Mouse (Mus musculus) liver, adult 2 months (tissue): ENCODE data around the gene Anxa6. TPM values are rescaled to one million over a fixed set of nuclear protein-coding genes. Genes with fewer than 3 reads are reported as not detected.

Experiments used
- DNase-seq: peaks from one replicate; pipeline ENCODE4 v3.0.0-alpha.2; 2011; ENCODE audit warnings: low read depth, low spot score; ENCODE audit errors: extremely low read depth
- H3K27ac ChIP-seq: fragments of 200-500 bp; replicated peaks from 2 replicates; pipeline ENCODE4 v1.5.1; 2012; ENCODE audit warnings: low read depth, mild to moderate bottlenecking, control low read depth, inconsistent platforms, low read length; ENCODE audit not compliant: insufficient read depth
- H3K27me3 ChIP-seq: fragments of 200-500 bp; 2 replicates; pipeline ENCODE4 v1.6.1; 2012; ENCODE audit warnings: mild to moderate bottlenecking, moderate library complexity, low read length, inconsistent platforms; ENCODE audit not compliant: control insufficient read depth, insufficient read depth
- H3K36me3 ChIP-seq: fragments of 200-500 bp; 2 replicates; pipeline ENCODE4 v1.6.1; 2012; ENCODE audit warnings: low read length, inconsistent platforms; ENCODE audit not compliant: control insufficient read depth, insufficient read depth
- H3K4me1 ChIP-seq: fragments of 200-500 bp; 2 replicates; pipeline ENCODE4 v1.6.1; 2011; ENCODE audit warnings: low read length; ENCODE audit not compliant: control insufficient read depth, insufficient read depth
- H3K4me3 ChIP-seq: fragments of 200-500 bp; 2 replicates; pipeline ENCODE4 v1.5.1; 2011; ENCODE audit warnings: low read depth, mild to moderate bottlenecking, control low read depth, low read length, moderate library complexity; ENCODE audit not compliant: insufficient read depth
- H3K79me2 ChIP-seq: fragments of 200-500 bp; 2 replicates; pipeline ENCODE4 v1.6.1; 2012; ENCODE audit warnings: inconsistent platforms, mild to moderate bottlenecking, low read length, moderate library complexity; ENCODE audit not compliant: control insufficient read depth, insufficient read depth
- H3K9ac ChIP-seq: fragments of 200-500 bp; 2 replicates; pipeline ENCODE4 v1.6.1; 2012; ENCODE audit warnings: low read depth, mild to moderate bottlenecking, control low read depth, inconsistent platforms, low read length
- CTCF ChIP-seq: fragments of 200-500 bp; IDR thresholded peaks from 2 replicates; pipeline ENCODE4 v1.5.1; 2011; ENCODE audit warnings: low read depth, low read length, control low read depth
- POLR2A ChIP-seq: fragments of 200-500 bp; IDR thresholded peaks from 2 replicates; pipeline ENCODE4 v1.6.1; 2011; ENCODE audit warnings: low read length, control low read depth; ENCODE audit not compliant: insufficient read depth; ENCODE audit errors: extremely low read depth
- WGBS: fragments of 180-500 bp; shearing (Covaris S2); methylation state at CpG from one replicate; pipeline ENCODE4 v1.1.7; 2018; 5-methylcytosine and 5-hydroxymethylcytosine counted together
- polyA plus RNA-seq: library from polyadenylated mRNA; depleted of rRNA; stranded (reverse); fragments of >200 nt; gene quantifications from 2 replicates; pipeline ENCODE4 v1.2.3, GENCODE M21; 2012
- total RNA-seq: library from RNA; depleted of rRNA; stranded (reverse); fragments of >200 nt; gene quantifications from 2 replicates; pipeline ENCODE4 v1.2.3, GENCODE M21; 2014

Anxa6 gene
- total and polyA plus RNA-seq, 2 experiments: 91.3 to 111 TPM

DNA sequence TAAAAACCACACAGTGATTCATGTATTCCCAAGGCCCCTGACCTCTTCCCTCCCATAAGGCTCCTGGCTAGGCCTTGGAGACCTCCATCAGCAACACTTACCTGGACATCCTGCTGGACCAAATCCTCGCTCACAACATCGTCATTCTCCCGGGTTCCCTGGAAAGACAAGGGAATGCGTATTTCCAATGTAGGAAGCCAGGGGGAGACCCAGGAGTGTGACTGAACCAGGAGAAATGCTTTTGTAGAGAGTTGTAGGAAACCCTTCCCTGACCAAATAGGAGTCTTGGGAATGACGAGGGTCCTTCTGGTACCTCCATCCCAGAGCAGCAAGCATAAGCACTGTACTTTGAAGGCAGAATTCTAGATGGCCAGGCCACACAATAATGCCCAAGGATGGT lies 27.6 kb downstream of the Anxa6 start:
- no peaks in the 10 kb centered on the region for H3K27me3 ChIP-seq
- H3K79me2 ChIP-seq: no peaks in the 10 kb centered on the region
- H3K4me1 ChIP-seq: no peaks in the 10 kb centered on the region
- H3K27ac ChIP-seq: no peak overlapping the region
- no peak for TF ChIP-seq CTCF
- no peak for TF ChIP-seq POLR2A
- peaks cover 66% of the 10 kb centered on the region for H3K36me3 ChIP-seq
- no peak overlapping the region for H3K4me3 ChIP-seq
- no peak overlapping the region for H3K9ac ChIP-seq
- no peak for DNase-seq
- WGBS: 93% methylated on average over 5 of the region's 5 CpGs

DNA sequence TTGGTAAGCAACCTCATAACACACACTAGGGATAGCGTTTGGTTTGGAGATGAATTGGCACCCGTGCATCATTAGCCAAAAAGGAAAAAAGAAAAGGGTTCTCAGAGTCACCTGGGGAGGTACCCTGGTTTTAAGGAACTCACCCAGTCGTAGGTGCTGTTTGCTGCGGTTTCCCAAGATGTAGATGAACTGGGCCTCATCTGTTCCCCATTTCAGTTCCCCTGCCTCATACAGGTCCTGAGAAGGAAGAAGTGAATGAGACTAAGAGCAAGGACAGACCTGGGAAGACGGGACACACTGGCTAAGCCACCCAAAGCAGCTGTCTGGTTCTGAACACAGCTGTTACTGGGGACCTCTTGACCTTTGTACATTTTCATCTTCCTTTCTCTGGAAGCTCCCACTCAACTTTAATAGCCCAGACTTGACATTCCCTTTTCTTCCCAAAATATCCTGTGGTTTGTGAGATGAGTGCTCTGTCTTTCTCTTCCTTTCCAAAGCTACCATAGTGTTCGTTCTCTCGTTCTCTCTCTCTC lies 28.2 kb downstream of the Anxa6 start:
- no peaks in the 10 kb centered on the region for H3K4me1 ChIP-seq
- no peaks in the 10 kb centered on the region for H3K27me3 ChIP-seq
- DNase-seq: no peak
- 88% methylated on average over 7 of the region's 7 CpGs for WGBS
- TF ChIP-seq CTCF (no peak), POLR2A (no peak)
- no peaks in the 10 kb centered on the region for H3K79me2 ChIP-seq
- H3K4me3 ChIP-seq: no peak overlapping the region
- H3K36me3 ChIP-seq: peaks cover 64% of the 10 kb centered on the region
- no peak overlapping the region for H3K9ac ChIP-seq
- no peak overlapping the region for H3K27ac ChIP-seq

DNA sequence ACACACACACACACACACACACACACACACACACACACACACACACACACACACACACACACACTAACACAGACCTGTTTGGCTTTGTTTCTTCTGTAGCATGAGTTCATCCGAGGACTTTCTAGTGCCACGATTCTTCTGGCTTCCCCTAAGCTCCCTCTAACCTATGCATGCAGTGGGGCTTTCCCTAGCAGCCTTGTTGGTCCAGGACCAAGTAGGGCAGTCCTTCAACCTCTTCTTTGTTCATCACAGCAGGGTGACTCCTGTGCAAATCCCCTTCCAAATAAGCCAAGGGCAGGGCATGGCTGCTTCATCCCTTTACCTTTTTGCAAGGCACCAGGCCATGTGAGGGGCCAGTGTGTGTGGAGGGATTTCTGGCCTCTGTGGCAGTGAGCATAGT lies 34.5 kb downstream of the Anxa6 start:
- DNase-seq: no peak
- Histone ChIP-seq H3K36me3 (peaks cover 25% of the 10 kb centered on the region), H3K9ac (no peak overlapping the region), H3K79me2 (no peaks in the 10 kb centered on the region), H3K27ac (no peak overlapping the region), H3K27me3 (no peaks in the 10 kb centered on the region), H3K4me1 (no peaks in the 10 kb centered on the region), H3K4me3 (no peak overlapping the region)
- 64% methylated on average over 2 of the region's 2 CpGs for WGBS
- TF ChIP-seq POLR2A: no peak
- no peak for TF ChIP-seq CTCF

DNA sequence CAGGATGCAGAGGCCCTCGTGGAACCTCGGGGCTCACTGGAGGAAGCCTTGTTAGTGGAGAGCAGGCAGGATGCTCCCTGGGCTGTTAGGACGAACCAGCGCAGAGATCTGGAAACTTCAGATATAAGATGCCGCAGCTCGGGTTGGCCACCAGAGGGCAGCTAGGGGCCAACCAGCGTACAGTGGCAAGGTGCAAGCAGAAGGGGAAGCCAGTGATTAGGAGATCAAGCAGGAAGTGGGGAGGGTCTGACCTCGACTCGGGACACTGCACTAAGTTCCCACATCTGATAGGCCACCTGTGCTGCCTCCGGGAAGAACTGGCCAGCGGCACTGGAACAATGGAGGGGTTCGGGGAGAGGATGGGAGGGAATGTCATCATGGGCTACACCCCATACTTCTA lies 35.0 kb downstream of the Anxa6 start:
- Histone ChIP-seq H3K36me3 (peaks cover 23% of the 10 kb centered on the region), H3K27me3 (no peaks in the 10 kb centered on the region), H3K4me1 (no peaks in the 10 kb centered on the region), H3K79me2 (no peaks in the 10 kb centered on the region), H3K9ac (no peak overlapping the region), H3K27ac (no peak overlapping the region), H3K4me3 (no peak overlapping the region)
- TF ChIP-seq CTCF (peak; percentile 95), POLR2A (no peak)
- WGBS: 25% methylated on average over 12 of the region's 12 CpGs
- no peak for DNase-seq

DNA sequence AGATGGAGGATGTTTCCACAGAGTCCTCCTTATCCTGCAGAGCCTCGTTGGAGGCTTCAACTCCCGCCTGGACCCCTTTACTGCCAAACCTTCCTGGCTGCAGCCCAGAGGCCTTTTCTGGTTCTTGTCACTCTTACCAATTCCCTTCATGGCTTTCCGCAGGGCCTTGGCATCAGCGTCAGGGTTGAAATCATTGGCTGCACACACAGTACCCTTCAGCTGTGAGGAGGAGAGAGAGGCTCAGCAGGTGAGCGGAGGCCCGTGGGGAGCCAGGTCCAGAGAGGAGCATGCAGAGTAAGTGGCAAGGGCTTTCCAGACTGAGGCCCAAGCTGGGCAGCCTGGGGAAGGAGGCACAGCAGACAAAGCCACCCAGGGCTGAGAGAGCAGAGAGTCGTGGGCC lies 37.1 kb downstream of the Anxa6 start:
- Histone ChIP-seq H3K79me2 (no peaks in the 10 kb centered on the region), H3K27me3 (no peaks in the 10 kb centered on the region), H3K9ac (no peak overlapping the region), H3K27ac (no peak overlapping the region), H3K4me3 (no peak overlapping the region), H3K36me3 (peaks cover 23% of the 10 kb centered on the region), H3K4me1 (no peaks in the 10 kb centered on the region)
- TF ChIP-seq CTCF (no peak), POLR2A (no peak)
- DNase-seq: no peak
- 90% methylated on average over 7 of the region's 7 CpGs for WGBS

DNA sequence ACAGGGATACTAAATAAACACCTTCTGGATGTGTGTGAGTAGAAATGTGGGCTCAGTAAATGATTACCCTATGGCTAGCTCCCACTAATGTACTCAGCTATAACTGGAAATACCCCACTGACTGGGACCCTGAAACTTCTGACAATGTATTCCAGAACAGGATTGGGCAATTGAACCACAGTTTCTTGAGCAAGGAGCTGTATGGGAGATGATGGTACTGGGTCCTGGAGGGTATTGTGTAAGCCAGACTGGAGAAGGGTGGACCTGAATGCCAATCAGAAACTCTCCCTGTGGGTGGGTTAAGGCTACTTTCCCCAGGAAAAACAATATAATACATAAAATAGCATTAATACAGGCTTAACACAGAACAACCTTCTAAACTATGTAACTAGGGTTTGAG lies 43.3 kb downstream of the Anxa6 start:
- no peaks in the 10 kb centered on the region for H3K79me2 ChIP-seq
- H3K4me1 ChIP-seq: no peaks in the 10 kb centered on the region
- no peak overlapping the region for H3K4me3 ChIP-seq
- TF ChIP-seq POLR2A: no peak
- no peak for TF ChIP-seq CTCF
- no peak for DNase-seq
- H3K36me3 ChIP-seq: peaks cover 21% of the 10 kb centered on the region
- H3K27ac ChIP-seq: no peak overlapping the region
- H3K9ac ChIP-seq: no peak overlapping the region
- no peaks in the 10 kb centered on the region for H3K27me3 ChIP-seq
